Mouse (Mus musculus) right cerebral cortex, postnatal 4 days (tissue): ENCODE results near the gene 9930104L06Rik.
"Not testable (repeated sequence)": the region's sequence is repeated elsewhere in the genome, so short reads cannot be mapped to it uniquely, and the experiment has no call there.

Experiments
- DNase-seq: peaks from one replicate; pipeline ENCODE4 v3.0.0-alpha.2; 2022

The 9930104L06Rik gene

DNA sequence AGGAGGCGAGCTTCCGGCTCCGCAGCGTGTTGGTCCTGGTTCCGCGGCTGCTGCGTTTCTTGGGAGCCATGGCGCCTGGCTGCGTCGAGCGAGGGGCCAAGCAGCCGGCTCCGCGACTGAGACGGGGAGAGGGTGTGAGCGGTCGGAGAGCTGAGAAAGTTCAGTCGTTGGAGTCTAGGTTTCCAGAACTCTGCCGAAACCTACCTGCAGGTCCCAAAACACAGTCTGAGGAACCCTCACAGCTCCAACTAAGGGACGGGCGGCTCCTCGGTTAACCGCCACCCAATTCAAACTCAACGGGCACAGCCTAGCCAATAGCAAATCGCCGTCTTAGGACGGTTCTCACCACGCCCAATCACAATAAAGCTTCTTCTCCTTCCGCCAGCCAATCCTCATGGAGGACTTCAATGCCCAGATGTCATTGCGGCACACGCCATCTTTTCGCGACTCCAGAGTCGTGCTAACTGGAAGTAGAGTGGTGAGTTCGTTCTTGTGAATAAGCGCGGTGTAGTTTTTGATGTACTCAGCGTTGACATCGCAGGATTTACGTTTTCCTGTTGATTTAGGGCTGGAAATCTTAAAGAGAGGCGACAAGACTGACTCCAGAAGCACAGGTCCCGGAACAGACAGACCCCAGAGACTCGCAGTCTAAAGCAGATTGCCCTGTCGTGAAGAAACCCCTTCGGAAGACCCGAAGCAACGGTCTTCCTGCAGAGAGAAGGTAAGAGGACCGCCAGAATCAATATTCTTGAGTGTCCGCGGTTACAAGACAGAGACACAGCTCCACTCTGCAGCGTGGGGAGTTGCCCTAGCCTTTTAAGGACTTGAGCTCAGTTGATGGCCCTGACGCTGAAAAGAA is at the start of gene 9930104L06Rik:
TSS of gene 9930104L06Rik (plus strand) at position 436 of the 859 bp plus-strand sequence.
- peak; percentile 88 for DNase-seq

DNA sequence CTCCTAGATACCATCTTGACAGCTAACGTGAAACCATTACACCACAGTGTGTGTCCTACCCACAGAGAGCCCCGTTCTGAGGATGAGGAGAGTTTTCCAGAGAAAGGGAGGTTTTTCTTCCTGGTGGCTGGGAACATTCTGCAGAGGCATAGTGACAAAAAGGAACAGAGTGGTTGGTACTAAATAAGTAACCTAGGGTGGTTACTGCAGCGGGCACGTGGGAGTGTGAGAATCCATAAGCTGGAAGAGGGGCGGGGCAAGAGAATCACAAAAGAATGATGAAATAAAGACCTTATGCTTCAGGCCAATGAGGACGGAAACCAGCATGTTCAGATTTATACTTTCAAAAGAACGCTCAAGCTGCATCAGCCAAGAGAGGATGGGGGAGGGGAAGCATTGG is 48.1 kb upstream of the 9930104L06Rik start:
- DNase-seq, result no peak

DNA sequence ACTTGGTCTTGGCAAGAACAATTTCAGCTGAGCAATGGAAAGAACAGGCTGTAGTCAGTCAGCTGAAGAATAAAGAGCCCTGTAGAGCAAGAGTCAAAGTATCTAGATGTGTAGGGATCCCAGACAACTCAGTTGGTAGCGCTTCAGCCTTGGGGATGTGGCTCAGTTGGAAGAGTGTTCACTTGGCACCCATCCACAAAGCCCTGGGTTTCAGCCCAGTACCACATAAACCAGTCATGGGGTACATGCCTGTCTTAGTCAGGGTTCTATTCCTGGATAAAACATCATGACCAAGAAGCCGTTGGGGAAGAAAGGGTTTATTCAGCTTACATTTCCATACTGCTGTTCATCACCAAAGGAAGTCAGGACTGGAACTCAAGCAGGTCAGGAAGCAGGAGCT is 46.9 kb upstream of the 9930104L06Rik start:
- no peak for DNase-seq

DNA sequence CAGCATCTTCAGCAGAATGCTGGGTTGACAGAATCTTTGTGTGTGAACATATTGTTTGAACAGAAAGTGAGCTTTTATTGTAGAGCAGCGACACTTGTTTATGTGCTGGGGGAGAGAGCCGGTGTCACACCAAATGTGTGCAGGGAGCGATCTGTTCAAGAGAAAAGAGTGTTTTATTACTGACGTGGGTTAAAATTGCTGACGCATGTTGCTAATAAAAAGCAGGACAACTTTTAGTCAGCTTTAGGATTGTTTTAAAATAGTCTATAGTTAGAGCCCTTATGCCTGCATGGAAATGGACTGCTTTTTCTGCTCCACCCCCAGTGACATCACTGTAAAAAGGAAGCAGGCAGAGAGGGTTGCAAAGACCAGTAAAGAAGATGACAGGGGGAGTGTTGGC is 46.0 kb upstream of the 9930104L06Rik start:
- no peak for DNase-seq

DNA sequence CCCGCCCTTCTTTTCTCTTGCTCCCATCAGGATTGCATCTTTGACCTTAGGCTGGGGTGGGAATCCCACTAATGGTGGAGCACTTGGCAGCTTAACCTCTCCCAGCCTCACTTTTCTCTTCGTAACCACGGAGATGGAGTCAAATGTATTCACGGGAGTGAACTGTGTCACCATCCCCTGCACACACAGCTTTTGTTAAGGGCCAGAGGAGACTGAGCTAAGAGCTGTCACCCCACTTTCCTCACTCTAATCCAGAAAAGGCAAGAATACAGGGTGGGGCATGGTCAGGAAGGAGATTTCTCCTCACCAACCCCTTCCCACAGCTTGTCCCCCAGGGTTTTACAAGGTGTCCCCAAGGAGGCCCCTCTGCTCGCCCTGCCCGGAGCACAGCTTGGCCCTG is 43.1 kb upstream of the 9930104L06Rik start:
- no peak for DNase-seq

DNA sequence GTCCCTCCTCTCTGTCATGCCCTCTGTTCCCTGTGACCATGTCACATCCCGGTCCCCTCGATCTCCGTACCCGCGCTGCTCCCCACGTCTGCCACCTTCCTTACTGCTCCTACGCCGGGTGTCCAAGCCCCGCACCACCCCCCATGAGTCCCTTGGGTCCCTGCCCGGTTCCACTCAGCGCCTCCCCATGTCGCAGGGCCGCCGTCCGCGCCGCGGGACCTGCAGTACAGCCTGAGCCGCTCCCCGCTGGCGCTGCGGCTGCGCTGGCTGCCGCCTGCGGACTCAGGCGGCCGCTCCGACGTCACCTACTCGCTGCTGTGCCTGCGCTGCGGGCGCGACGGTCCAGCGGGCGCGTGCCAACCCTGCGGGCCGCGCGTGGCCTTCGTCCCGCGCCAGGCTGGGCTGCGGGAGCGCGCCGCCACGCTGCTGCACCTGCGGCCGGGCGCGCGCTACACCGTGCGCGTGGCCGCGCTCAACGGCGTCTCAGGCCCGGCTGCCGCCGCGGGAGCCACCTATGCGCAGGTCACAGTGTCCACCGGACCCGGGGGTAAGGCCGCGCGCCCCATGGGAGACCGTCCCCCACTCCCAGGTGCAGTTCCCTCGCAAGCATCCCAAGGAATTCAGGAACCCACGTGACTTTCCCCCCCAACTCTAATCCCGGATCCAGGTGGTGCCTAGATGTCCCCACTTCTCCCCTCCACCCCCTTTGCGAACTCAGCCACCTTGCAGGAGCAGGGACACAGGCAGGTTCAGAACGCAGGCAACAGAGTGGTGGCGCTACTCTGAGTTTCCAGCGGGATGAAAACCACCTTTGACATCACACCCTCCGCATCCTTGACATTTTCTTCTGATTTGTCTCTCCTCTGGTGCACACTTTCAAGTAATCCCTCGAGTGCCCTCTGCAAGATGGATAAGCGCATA is 42.1 kb upstream of the 9930104L06Rik start:
- peak; percentile 49 for DNase-seq

DNA sequence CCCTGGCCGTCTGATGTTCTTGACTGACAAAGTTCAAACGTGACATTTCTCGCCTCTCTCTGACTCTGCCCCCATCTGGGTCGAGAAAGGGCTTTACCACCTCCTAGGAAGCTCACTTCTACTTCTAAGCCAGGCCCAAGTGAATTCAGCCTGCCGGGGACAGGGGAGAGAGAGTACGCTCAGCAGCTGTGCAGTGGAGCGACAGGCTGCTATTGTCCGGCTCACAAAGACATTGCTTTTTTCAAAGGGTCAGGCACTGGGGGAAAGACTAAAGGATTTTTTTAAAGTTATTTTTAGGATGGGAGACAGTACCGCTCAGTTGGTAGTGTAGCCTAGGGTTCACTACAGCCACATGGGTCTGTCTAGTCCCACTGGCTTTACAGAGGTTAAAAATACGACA is 38.4 kb upstream of the 9930104L06Rik start:
- DNase-seq, result no peak

DNA sequence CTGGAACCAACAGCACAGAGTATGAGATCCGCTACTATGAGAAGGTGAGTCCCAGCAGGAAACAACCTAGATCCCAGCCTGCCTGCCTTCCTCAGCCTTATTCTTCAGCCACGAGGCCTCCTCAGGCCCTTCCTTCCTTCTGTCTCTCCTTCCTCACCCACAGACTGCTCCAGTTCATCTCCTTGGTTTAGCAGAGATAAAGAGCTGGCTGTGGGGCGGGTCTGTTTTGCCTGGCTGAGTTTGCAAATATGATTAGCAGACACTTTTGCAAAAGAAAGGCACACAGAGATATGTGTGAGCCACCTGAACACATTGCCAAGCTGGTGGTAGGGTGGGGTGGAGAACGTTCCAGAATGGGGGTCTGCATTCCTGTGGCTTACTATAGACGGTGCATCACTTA is 36.9 kb upstream of the 9930104L06Rik start:
- no peak for DNase-seq

DNA sequence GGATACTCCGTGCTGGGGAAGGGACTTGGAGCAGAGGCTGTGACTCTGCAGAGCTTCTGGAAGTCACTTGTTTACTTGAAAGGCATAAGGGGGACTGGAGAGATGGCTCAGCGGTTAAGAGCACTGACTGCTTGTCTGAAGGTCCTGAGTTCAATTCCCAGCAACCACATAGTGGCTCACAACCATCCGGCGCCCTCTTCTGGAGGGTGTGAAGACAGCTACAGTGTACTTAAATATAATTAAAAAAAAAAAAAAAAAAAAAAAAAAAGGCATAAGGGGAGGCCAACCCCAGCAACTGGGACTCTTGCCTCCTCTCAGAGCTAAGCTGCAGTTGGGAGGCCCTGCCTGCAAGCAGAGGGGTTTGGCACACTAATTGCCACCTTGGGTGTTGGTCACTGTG is 31.4 kb upstream of the 9930104L06Rik start:
- DNase-seq, result no peak

DNA sequence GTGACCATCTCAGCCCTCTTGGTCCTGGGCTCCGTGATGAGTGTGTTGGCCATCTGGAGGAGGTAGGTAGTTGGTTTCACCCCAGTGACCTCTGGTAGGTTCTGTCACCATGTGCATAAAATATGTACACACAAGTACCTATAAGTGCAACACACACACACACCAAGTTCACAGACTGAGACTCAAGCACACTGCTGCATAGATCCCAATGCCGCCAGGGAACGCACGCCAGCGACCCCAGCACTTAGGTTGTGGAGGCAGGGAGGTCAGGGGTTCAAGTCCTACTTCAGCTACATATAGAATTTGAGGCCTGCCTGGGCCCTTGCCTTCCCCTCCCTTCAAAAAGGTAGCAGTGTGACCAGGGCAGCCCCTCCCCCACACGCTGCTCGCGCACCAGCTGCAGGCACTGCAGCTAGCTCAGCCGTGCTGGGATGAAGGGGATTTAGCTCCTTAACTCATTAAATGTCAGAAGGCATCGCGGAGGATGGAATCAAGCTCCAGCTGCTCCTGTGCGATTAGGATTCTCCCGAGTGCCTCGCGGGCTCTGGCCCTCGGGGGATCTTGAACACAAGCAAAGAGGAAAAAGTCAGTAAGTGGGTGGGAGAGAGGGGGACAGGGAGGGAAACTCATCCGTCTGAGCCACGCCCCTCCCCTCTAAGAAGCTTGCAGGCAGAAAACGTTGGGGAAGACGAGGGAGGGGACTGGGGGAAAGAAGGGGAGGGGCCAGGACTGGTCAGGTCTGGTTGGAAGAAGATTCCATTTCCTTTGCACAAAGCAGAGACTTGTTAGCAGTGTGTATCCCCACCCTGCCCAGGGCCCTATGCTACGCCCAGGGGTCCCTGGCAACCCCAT is 30.7 kb upstream of the 9930104L06Rik start:
- peak; percentile 59 for DNase-seq

DNA sequence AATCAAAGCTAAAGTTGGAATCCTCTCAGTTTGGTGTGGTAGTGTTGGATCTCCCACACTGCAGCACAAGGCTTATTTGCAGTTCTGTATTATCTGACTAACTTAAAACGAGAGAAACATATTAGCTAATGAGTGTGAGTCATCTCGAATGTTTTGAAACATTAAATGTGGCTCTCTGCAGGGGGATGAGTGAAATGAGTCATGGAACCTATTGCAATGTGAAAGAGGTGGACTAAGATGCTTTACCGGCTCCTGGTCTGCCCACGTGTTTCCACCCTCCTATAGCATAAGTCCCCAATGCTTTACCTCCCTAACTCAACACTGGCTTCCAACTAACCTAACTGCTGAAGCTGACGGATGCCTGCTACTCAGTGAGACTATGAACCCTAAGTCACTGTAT is 8.7 kb upstream of the 9930104L06Rik start:
- DNase-seq, result no peak

DNA sequence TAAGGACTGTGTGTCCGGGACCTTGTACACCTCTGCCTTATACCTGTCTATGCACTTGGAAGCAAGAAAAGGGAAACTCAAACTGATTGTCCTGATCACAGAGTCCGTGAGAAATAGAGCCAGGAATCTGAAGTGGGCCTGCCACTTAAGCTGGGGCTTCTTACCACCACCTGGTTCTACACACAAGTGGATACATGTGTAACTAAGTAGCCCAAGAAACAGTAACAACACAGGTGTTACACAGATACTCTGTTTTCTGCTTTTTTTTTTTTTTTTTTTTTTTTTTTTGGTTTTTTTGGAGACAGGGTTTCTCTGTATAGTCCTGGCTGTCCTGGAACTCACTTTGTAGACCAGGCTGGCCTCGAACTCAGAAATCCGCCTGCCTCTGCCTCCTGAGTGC is 2.4 kb downstream of the 9930104L06Rik start, which contains the start of gene Cdca8:
TSS of gene Cdca8 (minus strand) at position 101 of the 400 bp plus-strand sequence.
- DNase-seq, result not testable (repeated sequence)

DNA sequence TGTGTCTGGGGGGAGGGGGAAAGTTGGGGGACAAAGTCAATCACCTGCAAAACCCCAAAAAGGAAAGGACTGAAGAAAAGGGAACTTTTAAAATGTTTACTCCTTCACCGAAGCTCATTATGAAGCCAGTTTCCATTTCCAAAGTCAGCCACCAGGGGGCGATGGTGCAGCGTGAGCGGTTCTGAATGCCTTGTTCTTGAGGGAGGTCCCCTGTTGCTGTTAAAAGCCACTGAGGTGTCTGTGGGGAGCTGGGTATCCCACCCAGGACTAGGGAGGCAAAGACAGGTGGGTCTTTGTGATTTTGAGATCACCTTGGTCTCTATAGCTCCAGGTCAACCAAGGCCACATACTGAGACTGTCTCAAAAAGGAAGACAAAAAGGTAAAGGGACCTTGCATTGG is 6.2 kb downstream of the 9930104L06Rik start:
- peak; percentile 95 for DNase-seq

DNA sequence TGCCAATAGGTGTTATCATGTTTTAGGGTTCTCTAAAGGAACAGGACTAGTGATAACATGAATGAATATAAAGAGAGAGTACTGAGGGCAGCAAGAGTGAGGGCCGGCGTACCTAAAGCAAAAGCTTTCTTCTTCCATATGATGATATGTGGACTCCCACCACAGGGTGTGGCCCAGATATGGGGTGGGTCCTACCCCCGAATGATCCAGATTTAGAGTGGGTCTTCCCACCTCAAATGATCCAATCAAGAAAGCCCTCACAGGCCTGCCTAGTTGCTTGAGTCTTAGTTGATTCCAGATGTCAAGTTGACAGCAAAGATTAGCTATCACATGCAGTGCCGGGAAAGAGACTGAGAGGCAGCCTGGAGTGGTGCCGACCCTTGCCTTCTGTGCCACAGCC is 6.9 kb downstream of the 9930104L06Rik start:
- no peak for DNase-seq

DNA sequence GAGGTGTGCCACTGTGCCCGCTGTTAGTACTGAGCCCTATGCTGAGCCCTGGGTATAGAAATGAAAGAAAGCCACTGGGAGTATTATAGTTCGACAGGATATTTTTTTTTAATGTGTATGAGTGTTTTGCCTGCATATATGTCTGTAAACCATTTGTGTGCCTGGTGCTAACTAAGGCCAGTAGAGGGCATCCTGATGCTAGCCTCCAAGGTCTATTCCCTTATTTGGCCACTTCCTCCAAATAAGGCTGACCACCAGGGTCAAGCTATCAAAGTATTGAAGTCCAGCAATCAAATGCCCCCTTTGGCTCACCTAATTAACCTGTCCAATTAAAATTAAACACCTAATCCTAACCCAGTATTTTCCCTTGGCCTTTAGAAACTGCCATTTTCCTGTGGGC is 8.1 kb downstream of the 9930104L06Rik start:
- no peak for DNase-seq

DNA sequence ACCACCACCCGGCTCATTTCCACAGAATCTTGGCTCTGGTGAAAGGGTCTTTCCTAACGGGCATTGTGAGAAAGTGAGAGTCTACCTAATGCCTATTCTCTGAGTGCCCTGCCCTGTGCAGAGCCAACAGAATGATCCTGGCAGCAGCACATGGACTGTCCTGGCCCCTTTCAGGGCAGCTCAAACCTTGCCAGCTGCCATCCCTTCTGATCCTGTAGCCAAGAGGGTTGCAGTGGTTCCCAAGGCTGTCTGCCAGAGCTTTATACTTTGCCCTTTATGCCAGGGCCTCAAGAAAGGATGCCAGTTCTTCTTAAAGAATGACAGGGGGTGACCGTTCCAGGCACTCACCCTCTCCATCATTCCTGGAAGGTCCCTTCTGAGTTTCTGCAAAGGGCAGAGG is 12.6 kb downstream of the 9930104L06Rik start:
- no peak for DNase-seq

DNA sequence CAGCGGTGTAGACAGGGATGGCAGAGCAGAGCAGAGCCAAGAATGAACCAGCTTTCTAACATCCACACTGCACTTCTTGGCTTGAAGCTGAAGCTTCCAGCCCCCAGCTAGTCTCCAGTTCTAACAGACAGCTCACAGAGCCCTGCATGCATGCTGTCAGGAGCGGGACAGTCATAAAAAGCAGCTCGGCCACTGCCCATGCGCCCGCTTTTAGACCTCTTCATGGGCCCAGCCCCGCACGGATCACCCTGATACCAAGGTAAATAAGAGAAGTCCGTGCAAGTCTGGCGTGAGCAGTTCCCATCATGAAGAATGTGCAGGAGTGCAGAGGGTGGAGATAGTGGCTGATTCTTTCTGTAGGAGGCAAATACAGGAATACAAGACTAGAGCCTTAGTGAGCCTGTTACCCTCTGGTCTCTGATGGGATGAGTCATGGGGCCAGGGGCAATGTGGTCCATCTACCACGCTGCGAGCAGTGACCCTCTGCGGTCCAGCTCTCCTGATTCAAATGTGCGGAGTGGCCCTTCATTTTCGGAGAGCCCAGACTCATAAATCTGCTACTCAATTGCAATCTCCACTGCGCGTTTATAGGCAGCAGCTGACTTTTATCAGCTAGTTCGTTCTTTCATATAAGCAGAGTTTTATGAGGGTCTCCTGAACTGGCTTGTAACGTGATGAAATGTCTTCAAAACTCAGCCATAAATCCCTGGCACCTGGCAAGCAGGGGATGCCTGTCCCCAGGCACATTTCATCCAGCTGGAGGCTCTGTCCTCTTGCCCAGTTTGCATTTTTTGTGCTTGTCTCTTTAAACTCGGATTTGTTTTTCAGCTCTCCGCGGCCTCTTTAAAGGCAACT is 13.6 kb downstream of the 9930104L06Rik start:
- DNase-seq, result no peak

DNA sequence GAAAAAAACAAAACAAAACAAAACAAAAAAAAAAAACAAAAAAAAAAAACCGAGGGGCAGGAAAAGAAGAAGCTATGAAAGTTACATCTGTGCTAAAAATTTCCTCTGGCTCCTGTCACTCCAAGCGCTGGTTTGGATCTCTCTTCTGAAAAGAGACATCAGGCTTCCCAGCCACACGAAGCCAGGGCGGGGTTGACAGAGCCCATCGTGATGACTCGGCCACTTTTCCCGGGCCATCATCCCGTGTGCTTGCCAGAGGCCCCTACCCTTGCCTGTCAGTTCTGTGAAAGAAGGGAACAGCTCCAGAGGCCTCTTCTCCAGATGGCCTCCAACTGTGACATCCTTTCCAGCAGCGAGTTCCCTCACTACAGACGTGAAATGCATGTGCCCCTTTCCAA is 14.2 kb downstream of the 9930104L06Rik start:
- DNase-seq, result no peak

DNA sequence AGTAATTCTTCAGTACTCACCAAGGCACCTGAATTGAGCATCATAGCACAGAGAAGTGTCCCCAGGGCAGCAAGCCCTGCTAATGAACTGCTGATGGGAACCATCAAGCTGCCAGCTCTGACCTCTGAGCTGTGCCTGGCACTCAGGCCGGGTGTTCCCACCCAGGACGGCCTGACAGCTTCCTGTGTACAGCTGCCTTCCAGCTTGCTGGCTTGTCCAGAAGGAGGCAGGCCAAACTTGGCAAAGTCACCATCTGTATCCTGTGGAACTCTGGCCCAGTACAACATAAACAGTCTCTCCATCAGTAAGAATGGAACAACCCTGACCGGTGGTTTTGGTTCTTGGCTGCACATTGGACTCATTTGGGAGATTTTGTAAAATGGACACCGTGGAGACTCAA is 16.7 kb downstream of the 9930104L06Rik start:
- no peak for DNase-seq

DNA sequence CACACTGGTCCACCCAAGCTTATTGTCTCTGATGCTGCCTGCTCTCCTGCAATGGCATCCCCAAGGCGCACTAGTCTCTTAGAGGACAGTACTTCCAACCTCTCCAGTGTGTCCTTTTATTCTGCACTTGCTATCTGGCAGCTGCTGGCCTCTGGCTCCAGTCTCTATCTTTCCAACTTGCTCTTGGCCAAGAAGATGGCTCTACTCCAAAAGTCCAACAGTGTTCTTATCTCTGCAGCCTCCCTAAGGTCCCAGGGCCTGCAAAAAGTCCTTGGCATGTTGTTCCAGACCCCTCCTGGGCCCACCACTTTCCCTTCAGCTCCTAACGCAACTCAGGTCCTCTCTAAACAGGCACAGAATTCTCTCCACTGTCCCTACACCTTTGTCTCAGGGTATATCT is 20.4 kb downstream of the 9930104L06Rik start:
- DNase-seq, result no peak

DNA sequence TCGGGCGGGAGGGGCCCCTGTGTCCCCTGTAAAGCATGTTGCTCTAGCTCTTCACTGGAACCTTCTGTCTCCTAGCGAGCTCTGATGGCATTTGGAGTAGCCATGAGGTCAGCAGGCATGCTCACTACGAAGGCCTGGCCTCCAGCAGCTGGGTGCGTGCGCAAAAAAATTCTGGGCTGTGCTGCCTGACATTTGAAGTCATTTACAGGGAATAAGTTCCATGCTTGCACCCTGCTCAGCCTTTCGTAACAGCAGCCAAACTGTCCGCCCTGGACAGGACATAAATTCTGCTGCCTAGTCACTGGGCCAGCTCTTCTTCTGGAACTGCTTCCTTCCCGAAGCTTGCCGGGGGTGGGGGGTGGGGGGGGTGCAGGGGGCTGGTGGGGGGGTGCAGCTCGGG is 22.2 kb downstream of the 9930104L06Rik start:
- no peak for DNase-seq

DNA sequence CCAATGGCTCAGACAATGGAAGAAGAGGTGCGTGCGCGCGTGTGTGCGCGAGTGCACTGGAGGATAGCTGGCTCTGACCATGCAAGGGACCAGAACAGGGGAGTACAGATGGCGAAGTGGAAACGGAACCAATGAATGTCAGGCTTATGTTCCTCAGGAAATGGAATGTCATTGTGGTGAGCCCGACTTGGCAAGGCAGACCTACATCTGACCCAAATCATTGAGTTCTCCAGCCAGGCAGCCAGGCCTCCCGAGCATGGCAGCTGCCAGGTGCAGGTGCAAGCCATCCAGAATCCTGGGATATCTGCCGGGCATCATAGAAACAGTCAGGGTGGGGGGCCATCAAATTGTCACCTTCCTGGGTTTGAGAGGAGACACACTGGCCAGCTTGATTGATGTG is 24.1 kb downstream of the 9930104L06Rik start:
- DNase-seq, result no peak
